Mouse (Mus musculus) stomach, embryonic 16.5 days (tissue): Measurements from ENCODE around the gene Duoxa2. TPM values are rescaled to one million over a fixed set of nuclear protein-coding genes. Genes with fewer than 3 reads are reported as not detected.

Experiments used
- ATAC-seq: fragments of 200-750 bp; cut with Nextera tagmentation; 2 replicates; pipeline ENCODE4 v1.8.0; 2017; ENCODE audit warnings: moderate number of reproducible peaks, moderate TSS enrichment; ENCODE audit not compliant: insufficient read depth, low FRiP score
- H3K27ac ChIP-seq: fragments of 300-500 bp; sonication (generic); 2 replicates; pipeline ENCODE4 v1.5.1; 2014; ENCODE audit warnings: low read length
- H3K27me3 ChIP-seq: fragments of 300-500 bp; sonication (generic); 2 replicates; pipeline ENCODE4 v1.6.1; 2014; ENCODE audit warnings: low read length, control low read depth, mixed read lengths; ENCODE audit not compliant: control insufficient read depth, insufficient read depth
- H3K36me3 ChIP-seq: fragments of 300-500 bp; sonication (generic); 2 replicates; pipeline ENCODE4 v1.6.1; 2014; ENCODE audit warnings: low read length; ENCODE audit not compliant: control insufficient read depth, insufficient read depth
- H3K4me1 ChIP-seq: fragments of 300-500 bp; sonication (generic); 2 replicates; pipeline ENCODE4 v1.6.1; 2014; ENCODE audit warnings: low read length, control low read depth, mixed read lengths; ENCODE audit not compliant: control insufficient read depth, insufficient read depth
- H3K4me2 ChIP-seq: fragments of 300-500 bp; sonication (generic); 2 replicates; pipeline ENCODE4 v1.6.1; 2014; ENCODE audit warnings: low read depth, low read length, mixed read lengths
- H3K4me3 ChIP-seq: fragments of 300-500 bp; sonication (generic); replicated peaks from 2 replicates; pipeline ENCODE4 v1.5.1; 2014; ENCODE audit warnings: mild to moderate bottlenecking, low read length
- H3K9ac ChIP-seq: fragments of 300-500 bp; sonication (generic); 2 replicates; pipeline ENCODE4 v1.6.1; 2014; ENCODE audit warnings: low read length
- H3K9me3 ChIP-seq: fragments of 300-500 bp; sonication (generic); replicated peaks from 2 replicates; pipeline ENCODE4 v1.6.1; 2016; ENCODE audit warnings: low read length, control low read depth; ENCODE audit not compliant: control insufficient read depth
- WGBS: fragments of 180-500 bp; shearing (Covaris S2); extraction: QIAGEN DNeasy Blood & Tissue Kit; methylation state at CpG from one replicate; pipeline ENCODE4 v1.1.7; 2014; 5-methylcytosine and 5-hydroxymethylcytosine counted together
- polyA plus RNA-seq: library from polyadenylated mRNA; unstranded; fragments of >200 nt; fragmentation: Nextera tagmentation; extraction: Ambion mirVana; gene quantifications from 2 replicates; pipeline ENCODE4 v1.2.1, GENCODE M21; 2015

The Duoxa2 gene
- polyA plus RNA-seq, 1 experiment from 2014 or later, result 3.4 TPM

- WGBS, result 1% methylated on average over 34 of the region's 35 CpGs
- Histone ChIP-seq H3K36me3 (no peaks in the 10 kb centered on the region), H3K4me3 (peak overlapping the region; percentile 41; the same call in 1 of the 2 replicates), H3K4me2 (0 out of 2 replicates have a peak overlapping the region, but pooled peaks have one; percentile 5), H3K27ac (no peak overlapping the region), H3K9ac (no peak overlapping the region), H3K9me3 (no peaks in the 10 kb centered on the region), H3K4me1 (peaks cover 12% of the 10 kb centered on the region), H3K27me3 (peaks cover 75% of the 10 kb centered on the region)
- ATAC-seq, result no peak
Observed at GRCm38 (mm10) chr2:122297271-122298095, 1.2 kb upstream of the Duoxa2 start.

GRCm38 (mm10) chr2:122298096-122298499 is 602 bp upstream of the Duoxa2 start, which contains the start of gene Duox2:
Gene Duox2 (minus strand): TSS chr2:122298449.
- Histone ChIP-seq H3K4me2 (peak within 1 kb of the TSS; percentile 64), H3K27me3 (peaks cover 76% of the 10 kb centered on the region), H3K36me3 (no peaks in the 10 kb centered on the region), H3K27ac (no peak within 1 kb of the TSS), H3K9ac (no peak within 1 kb of the TSS), H3K4me1 (peaks cover 12% of the 10 kb centered on the region), H3K9me3 (no peaks in the 10 kb centered on the region), H3K4me3 (peak within 1 kb of the TSS; percentile 41)
- 4% methylated on average over 13 of the region's 13 CpGs for WGBS
- ATAC-seq, result no peak

GRCm38 (mm10) chr2:122299911-122300655 is 1.4 kb downstream of the Duoxa2 start:
- Histone ChIP-seq H3K4me1 (peaks cover 12% of the 10 kb centered on the region), H3K4me2 (no peak overlapping the region), H3K27ac (no peak overlapping the region), H3K9ac (no peak overlapping the region), H3K27me3 (peaks cover 70% of the 10 kb centered on the region), H3K9me3 (no peaks in the 10 kb centered on the region), H3K4me3 (no peak overlapping the region), H3K36me3 (no peaks in the 10 kb centered on the region)
- no peak for ATAC-seq
- 14% methylated on average over 14 of the region's 14 CpGs for WGBS

GRCm38 (mm10) chr2:122300656-122301020 is 1.9 kb downstream of the Duoxa2 start:
- Histone ChIP-seq H3K27ac (no peak overlapping the region), H3K36me3 (no peaks in the 10 kb centered on the region), H3K27me3 (peaks cover 67% of the 10 kb centered on the region), H3K4me2 (peak overlapping the region; percentile 69), H3K4me3 (peak overlapping the region; percentile 36; the same call in 1 of the 2 replicates), H3K9ac (no peak overlapping the region), H3K4me1 (peaks cover 12% of the 10 kb centered on the region), H3K9me3 (no peaks in the 10 kb centered on the region)
- 6% methylated on average over 14 of the region's 14 CpGs for WGBS
- no peak for ATAC-seq

GRCm38 (mm10) chr2:122301081-122301920 is 2.6 kb downstream of the Duoxa2 start:
- peaks cover 70% of the 10 kb centered on the region for H3K27me3 ChIP-seq
- H3K36me3 ChIP-seq, result no peaks in the 10 kb centered on the region
- no peaks in the 10 kb centered on the region for H3K9me3 ChIP-seq
- 2% methylated on average over 48 of the region's 48 CpGs for WGBS
- peak overlapping the region; percentile 69 for H3K4me2 ChIP-seq
- H3K4me1 ChIP-seq, result peaks cover 16% of the 10 kb centered on the region
- H3K4me3 ChIP-seq, result peak overlapping the region; percentile 36
- H3K27ac ChIP-seq, result no peak overlapping the region
- peak overlapping the region; percentile 60 for H3K9ac ChIP-seq
- 0 out of 2 replicates have a peak, but pooled peaks have one; percentile 17 for ATAC-seq

GRCm38 (mm10) chr2:122301921-122302573 is 3.3 kb downstream of the Duoxa2 start:
- Histone ChIP-seq H3K27ac (no peak overlapping the region), H3K36me3 (no peaks in the 10 kb centered on the region), H3K4me1 (peaks cover 16% of the 10 kb centered on the region), H3K27me3 (peaks cover 71% of the 10 kb centered on the region), H3K9me3 (no peaks in the 10 kb centered on the region), H3K4me3 (peak overlapping the region; percentile 36), H3K9ac (peak overlapping the region; percentile 60; the same call in 1 of the 2 replicates), H3K4me2 (peak overlapping the region; percentile 69)
- WGBS, result 10% methylated on average over 23 of the region's 23 CpGs
- ATAC-seq, result no peak

- peaks cover 64% of the 10 kb centered on the region for H3K27me3 ChIP-seq
- no peak overlapping the region for H3K4me3 ChIP-seq
- H3K9ac ChIP-seq, result no peak overlapping the region
- H3K27ac ChIP-seq, result no peak overlapping the region
- no peak overlapping the region for H3K4me2 ChIP-seq
- no peaks in the 10 kb centered on the region for H3K36me3 ChIP-seq
- H3K9me3 ChIP-seq, result no peaks in the 10 kb centered on the region
- 10% methylated on average over 9 of the region's 9 CpGs for WGBS
- ATAC-seq, result no peak
- H3K4me1 ChIP-seq, result peaks cover 16% of the 10 kb centered on the region
Observed at GRCm38 (mm10) chr2:122302574-122303241, 4.0 kb downstream of the Duoxa2 start.

- 89% methylated on average over 6 of the region's 6 CpGs for WGBS
Observed at GRCm38 (mm10) chr2:122304544-122304943, 5.8 kb downstream of the Duoxa2 start.

More at GRCm38 (mm10) chr2:122304544-122304943, 5.8 kb downstream of the Duoxa2 start:
- no peak for ATAC-seq
- Histone ChIP-seq H3K9me3 (no peaks in the 10 kb centered on the region), H3K4me2 (no peak overlapping the region), H3K36me3 (no peaks in the 10 kb centered on the region), H3K9ac (no peak overlapping the region), H3K27me3 (peaks cover 53% of the 10 kb centered on the region), H3K27ac (no peak overlapping the region), H3K4me1 (peaks cover 13% of the 10 kb centered on the region), H3K4me3 (no peak overlapping the region)
